Mouse (Mus musculus): ENCODE results near the gene Draxin. TPM values are rescaled to one million over a fixed set of nuclear protein-coding genes. Genes with fewer than 3 reads are reported as not detected.
"Not testable (repeated sequence)": the region's sequence is repeated elsewhere in the genome, so short reads cannot be mapped to it uniquely, and the experiment has no call there.

The Draxin gene
- polyA plus RNA-seq (2014; fragmentation: Nextera tagmentation; extraction: Ambion mirVana) = 13.2 and 13.8 TPM in 2 replicates

- no peaks in the 10 kb centered on the region for H3K27me3 ChIP-seq (ENCODE audit: control insufficient read depth, insufficient read depth, low read length)
- no peaks in the 10 kb centered on the region for H3K36me3 ChIP-seq (ENCODE audit: control insufficient read depth, insufficient read depth, low read length)
- H3K27ac ChIP-seq (ENCODE audit: low read depth, low read length) = peak within 1 kb of the TSS; percentile 97
- no peaks in the 10 kb centered on the region for H3K9me3 ChIP-seq (ENCODE audit: control insufficient read depth, low read length)
- H3K4me1 ChIP-seq (ENCODE audit: control insufficient read depth, insufficient read depth, low read length) = peaks cover 11% of the 10 kb centered on the region
- WGBS = under 1% methylated on average over 61 of the region's 87 CpGs
- H3K4me2 ChIP-seq (ENCODE audit: low read depth, low read length) = peak within 1 kb of the TSS; percentile 88
- peak within 1 kb of the TSS; percentile 99 for H3K9ac ChIP-seq (replicated peaks; ENCODE audit: low read depth, low read length)
- peak within 1 kb of the TSS; percentile 74 for H3K4me3 ChIP-seq (ENCODE audit: low read depth, low read length)
- ATAC-seq (ENCODE audit: low read depth) = peak; percentile 80
Observed at GRCm38 (mm10) chr4:148130561-148131413, at the start of gene Draxin. TSS of gene Draxin (minus strand) at chr4:148130698.

- H3K4me1 ChIP-seq (ENCODE audit: control insufficient read depth, insufficient read depth, low read length) = peaks cover 14% of the 10 kb centered on the region
- no peak overlapping the region for H3K4me3 ChIP-seq (ENCODE audit: low read depth, low read length)
- no peak overlapping the region for H3K27ac ChIP-seq (ENCODE audit: low read depth, low read length)
- no peak overlapping the region for H3K4me2 ChIP-seq (ENCODE audit: low read depth, low read length)
- H3K36me3 ChIP-seq (ENCODE audit: control insufficient read depth, insufficient read depth, low read length) = no peaks in the 10 kb centered on the region
- H3K9ac ChIP-seq (replicated peaks; ENCODE audit: low read depth, low read length) = no peak overlapping the region
- H3K9me3 ChIP-seq (ENCODE audit: control insufficient read depth, low read length) = no peaks in the 10 kb centered on the region
- ATAC-seq (ENCODE audit: low read depth) = no peak
- H3K27me3 ChIP-seq (ENCODE audit: control insufficient read depth, insufficient read depth, low read length) = 0 out of 2 replicates have a peak, but pooled peaks cover 3% of the 10 kb centered on the region
Observed at GRCm38 (mm10) chr4:148177716-148178115, 47.2 kb upstream of the Draxin start.

- WGBS = 74% methylated on average over 5 of the region's 6 CpGs
- not testable (repeated sequence) for H3K27me3 ChIP-seq (ENCODE audit: control insufficient read depth, insufficient read depth, low read length); H3K9me3 ChIP-seq (ENCODE audit: control insufficient read depth, low read length); H3K27ac ChIP-seq (ENCODE audit: low read depth, low read length); H3K4me2 ChIP-seq (ENCODE audit: low read depth, low read length); H3K36me3 ChIP-seq (ENCODE audit: control insufficient read depth, insufficient read depth, low read length); H3K4me3 ChIP-seq (ENCODE audit: low read depth, low read length); H3K9ac ChIP-seq (replicated peaks; ENCODE audit: low read depth, low read length); ATAC-seq (ENCODE audit: low read depth)
- peaks cover 14% of the 10 kb centered on the region for H3K4me1 ChIP-seq (ENCODE audit: control insufficient read depth, insufficient read depth, low read length)
Observed at GRCm38 (mm10) chr4:148176603-148177002, 46.1 kb upstream of the Draxin start.

GRCm38 (mm10) chr4:148174495-148174862 is 44.0 kb upstream of the Draxin start:
- Histone ChIP-seq H3K4me3 (ENCODE audit: low read depth, low read length) (no peak overlapping the region), H3K4me1 (ENCODE audit: control insufficient read depth, insufficient read depth, low read length) (peaks cover 14% of the 10 kb centered on the region), H3K4me2 (ENCODE audit: low read depth, low read length) (no peak overlapping the region), H3K9ac (replicated peaks; ENCODE audit: low read depth, low read length) (no peak overlapping the region; the same call in 1 of the 2 replicates), H3K36me3 (ENCODE audit: control insufficient read depth, insufficient read depth, low read length) (no peaks in the 10 kb centered on the region), H3K27me3 (ENCODE audit: control insufficient read depth, insufficient read depth, low read length) (0 out of 2 replicates have a peak, but pooled peaks cover 3% of the 10 kb centered on the region), H3K27ac (ENCODE audit: low read depth, low read length) (peak overlapping the region; percentile 70; the same call in 1 of the 2 replicates), H3K9me3 (ENCODE audit: control insufficient read depth, low read length) (no peaks in the 10 kb centered on the region)
- no peak for ATAC-seq (ENCODE audit: low read depth)
- 11% methylated on average over 12 of the region's 12 CpGs for WGBS

GRCm38 (mm10) chr4:148173811-148174494 is 43.5 kb upstream of the Draxin start:
- Histone ChIP-seq H3K27ac (ENCODE audit: low read depth, low read length) (peak overlapping the region; percentile 70), H3K27me3 (ENCODE audit: control insufficient read depth, insufficient read depth, low read length) (0 out of 2 replicates have a peak, but pooled peaks cover 3% of the 10 kb centered on the region), H3K4me1 (ENCODE audit: control insufficient read depth, insufficient read depth, low read length) (peaks cover 14% of the 10 kb centered on the region), H3K9ac (replicated peaks; ENCODE audit: low read depth, low read length) (peak overlapping the region; percentile 25), H3K4me2 (ENCODE audit: low read depth, low read length) (peak overlapping the region; percentile 53), H3K4me3 (ENCODE audit: low read depth, low read length) (peak overlapping the region; percentile 21), H3K9me3 (ENCODE audit: control insufficient read depth, low read length) (no peaks in the 10 kb centered on the region), H3K36me3 (ENCODE audit: control insufficient read depth, insufficient read depth, low read length) (no peaks in the 10 kb centered on the region)
- under 1% methylated on average over 30 of the region's 30 CpGs for WGBS
- peak; percentile 33 for ATAC-seq (ENCODE audit: low read depth)

- Histone ChIP-seq H3K4me2 (ENCODE audit: low read depth, low read length) (no peak overlapping the region), H3K27ac (ENCODE audit: low read depth, low read length) (no peak overlapping the region), H3K4me3 (ENCODE audit: low read depth, low read length) (no peak overlapping the region), H3K9me3 (ENCODE audit: control insufficient read depth, low read length) (no peaks in the 10 kb centered on the region), H3K9ac (replicated peaks; ENCODE audit: low read depth, low read length) (no peak overlapping the region), H3K36me3 (ENCODE audit: control insufficient read depth, insufficient read depth, low read length) (no peaks in the 10 kb centered on the region), H3K4me1 (ENCODE audit: control insufficient read depth, insufficient read depth, low read length) (peaks cover 17% of the 10 kb centered on the region), H3K27me3 (ENCODE audit: control insufficient read depth, insufficient read depth, low read length) (peaks cover 3% of the 10 kb centered on the region; the same call in 1 of the 2 replicates)
- ATAC-seq (ENCODE audit: low read depth) = no peak
- WGBS = 61% methylated on average over 3 of the region's 3 CpGs
Observed at GRCm38 (mm10) chr4:148171261-148171660, 40.8 kb upstream of the Draxin start.

GRCm38 (mm10) chr4:148170842-148171241 is 40.3 kb upstream of the Draxin start:
- Histone ChIP-seq H3K4me1 (ENCODE audit: control insufficient read depth, insufficient read depth, low read length) (peaks cover 17% of the 10 kb centered on the region), H3K27me3 (ENCODE audit: control insufficient read depth, insufficient read depth, low read length) (peaks cover 3% of the 10 kb centered on the region; the same call in 1 of the 2 replicates), H3K27ac (ENCODE audit: low read depth, low read length) (no peak overlapping the region), H3K9me3 (ENCODE audit: control insufficient read depth, low read length) (no peaks in the 10 kb centered on the region), H3K36me3 (ENCODE audit: control insufficient read depth, insufficient read depth, low read length) (no peaks in the 10 kb centered on the region), H3K4me3 (ENCODE audit: low read depth, low read length) (no peak overlapping the region), H3K4me2 (ENCODE audit: low read depth, low read length) (no peak overlapping the region), H3K9ac (replicated peaks; ENCODE audit: low read depth, low read length) (no peak overlapping the region)
- ATAC-seq (ENCODE audit: low read depth) = no peak
- 0% methylated on average over 2 of the region's 2 CpGs for WGBS

- Histone ChIP-seq H3K9ac (replicated peaks; ENCODE audit: low read depth, low read length) (no peak overlapping the region), H3K4me2 (ENCODE audit: low read depth, low read length) (no peak overlapping the region), H3K27me3 (ENCODE audit: control insufficient read depth, insufficient read depth, low read length) (peaks cover 12% of the 10 kb centered on the region), H3K36me3 (ENCODE audit: control insufficient read depth, insufficient read depth, low read length) (no peaks in the 10 kb centered on the region), H3K4me3 (ENCODE audit: low read depth, low read length) (no peak overlapping the region), H3K27ac (ENCODE audit: low read depth, low read length) (no peak overlapping the region), H3K9me3 (ENCODE audit: control insufficient read depth, low read length) (no peaks in the 10 kb centered on the region), H3K4me1 (ENCODE audit: control insufficient read depth, insufficient read depth, low read length) (peaks cover 13% of the 10 kb centered on the region)
- ATAC-seq (ENCODE audit: low read depth) = no peak
- WGBS = 27% methylated on average over 15 of the region's 15 CpGs
Observed at GRCm38 (mm10) chr4:148169586-148169985, 39.1 kb upstream of the Draxin start.

GRCm38 (mm10) chr4:148168287-148168686 is 37.8 kb upstream of the Draxin start:
- Histone ChIP-seq H3K27ac (ENCODE audit: low read depth, low read length) (no peak overlapping the region), H3K9ac (replicated peaks; ENCODE audit: low read depth, low read length) (no peak overlapping the region), H3K4me2 (ENCODE audit: low read depth, low read length) (no peak overlapping the region), H3K36me3 (ENCODE audit: control insufficient read depth, insufficient read depth, low read length) (no peaks in the 10 kb centered on the region), H3K4me1 (ENCODE audit: control insufficient read depth, insufficient read depth, low read length) (peaks cover 11% of the 10 kb centered on the region), H3K9me3 (ENCODE audit: control insufficient read depth, low read length) (no peaks in the 10 kb centered on the region), H3K4me3 (ENCODE audit: low read depth, low read length) (no peak overlapping the region), H3K27me3 (ENCODE audit: control insufficient read depth, insufficient read depth, low read length) (peaks cover 18% of the 10 kb centered on the region)
- 29% methylated on average over 7 of the region's 7 CpGs for WGBS
- ATAC-seq (ENCODE audit: low read depth) = no peak
